Mouse (Mus musculus) thymus, postnatal 14 days (tissue): ENCODE results near the gene Gm49425.
A peak's percentile ranks its signal among the peaks of the same experiment; 100 is the strongest.
"Not testable (repeated sequence)": the region's sequence is repeated elsewhere in the genome, so short reads cannot be mapped to it uniquely, and the experiment has no call there.

ENCODE experiments used
- DNase-seq: peaks from one replicate; pipeline ENCODE4 v3.0.0; 2021

Gene Gm49425

DNA sequence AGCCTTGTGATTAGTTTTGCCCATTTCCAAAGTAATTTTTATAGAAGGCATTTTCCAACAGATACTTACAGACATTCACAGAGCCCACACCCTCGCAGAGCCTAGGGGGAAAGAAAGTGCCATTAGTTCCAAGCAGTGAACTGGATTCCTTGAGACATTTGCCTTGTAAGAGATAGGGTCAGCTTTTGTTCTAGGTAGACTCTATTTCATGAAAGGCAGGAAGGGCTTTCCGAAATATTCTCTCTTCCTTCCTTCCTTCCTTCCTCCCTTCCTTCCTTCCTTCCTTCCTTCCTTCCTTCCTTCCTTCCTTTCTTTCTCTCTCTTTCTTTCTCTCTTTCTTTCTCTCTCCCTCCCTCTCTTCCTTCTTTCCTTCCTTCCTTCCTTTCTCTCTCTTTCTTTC lies at the start of gene Gm49425:
TSS of gene Gm49425 (minus strand) at position 101 of the 400 bp plus-strand sequence.
- not testable (repeated sequence) for DNase-seq

DNA sequence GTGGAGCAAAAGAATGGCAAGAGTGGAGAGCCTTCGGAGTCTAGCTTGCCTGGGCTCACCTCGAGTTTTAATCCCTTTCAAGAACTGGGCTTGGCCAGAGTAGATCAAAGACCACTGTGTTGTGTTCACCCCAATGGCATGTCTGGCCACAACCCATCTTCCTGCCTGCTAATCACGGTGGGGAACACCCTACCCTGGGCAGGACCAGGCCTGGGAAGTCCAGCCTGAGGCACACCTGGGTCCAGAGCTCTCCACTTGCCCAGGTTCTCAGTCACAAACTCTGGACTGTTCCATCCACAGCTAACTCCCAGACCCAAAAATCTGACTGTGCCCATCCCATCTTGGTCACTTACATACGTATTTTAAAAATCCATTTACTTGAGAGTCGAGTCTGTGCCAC lies 45.8 kb upstream of the Gm49425 start, which contains the start of gene Krt90:
TSS of gene Krt90 (minus strand) at position 101 of the 400 bp plus-strand sequence.
- no peak for DNase-seq

DNA sequence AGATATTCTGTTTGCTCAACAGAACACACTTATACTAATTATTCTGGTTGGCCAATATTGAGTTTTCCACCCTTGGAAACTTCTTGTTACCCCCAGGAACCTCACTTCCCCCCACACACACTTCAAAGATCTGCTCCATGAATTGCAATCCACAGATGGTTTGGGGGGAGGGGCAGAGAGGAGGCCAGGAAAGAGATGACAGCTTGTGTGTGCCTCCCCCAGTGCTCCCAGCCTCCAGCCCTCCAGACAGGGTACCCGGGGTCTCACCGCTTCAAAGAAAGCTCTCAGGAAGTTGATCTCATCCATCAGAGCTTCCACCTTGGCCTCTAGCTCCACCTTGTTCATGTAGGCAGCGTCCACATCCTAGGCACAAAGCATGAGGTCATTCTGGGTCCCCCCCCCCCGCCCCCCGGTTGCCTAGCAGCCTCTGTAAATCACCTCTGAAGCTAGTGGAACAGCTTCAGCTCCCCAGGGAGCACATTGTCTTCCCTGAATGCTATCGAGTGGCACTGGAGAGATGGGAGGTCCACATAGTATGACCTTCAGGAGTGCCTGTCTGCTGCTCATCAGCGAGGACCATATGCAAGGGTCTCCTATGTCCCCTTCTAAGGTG lies 41.1 kb upstream of the Gm49425 start:
- no peak for DNase-seq

DNA sequence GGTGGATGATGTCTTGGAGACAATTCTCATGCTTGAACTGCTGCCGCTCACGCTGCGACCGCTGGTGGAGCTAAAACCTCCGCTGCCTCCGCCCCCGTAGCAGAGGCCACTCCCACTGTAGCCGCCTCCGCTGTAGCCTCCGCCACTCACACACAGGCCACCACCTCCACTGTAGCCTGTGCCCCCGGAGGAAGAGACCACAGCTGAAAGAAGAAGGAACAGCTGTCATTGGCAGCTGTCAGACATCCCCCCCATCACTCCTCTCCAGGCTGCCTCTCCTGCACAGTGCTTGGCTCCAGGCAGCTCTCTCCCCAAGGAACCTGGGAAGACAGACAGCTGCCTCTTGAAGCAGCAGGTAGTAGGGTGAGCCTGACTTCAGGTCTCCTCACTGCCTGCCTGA lies 36.1 kb upstream of the Gm49425 start:
- DNase-seq, result peak; percentile 70

DNA sequence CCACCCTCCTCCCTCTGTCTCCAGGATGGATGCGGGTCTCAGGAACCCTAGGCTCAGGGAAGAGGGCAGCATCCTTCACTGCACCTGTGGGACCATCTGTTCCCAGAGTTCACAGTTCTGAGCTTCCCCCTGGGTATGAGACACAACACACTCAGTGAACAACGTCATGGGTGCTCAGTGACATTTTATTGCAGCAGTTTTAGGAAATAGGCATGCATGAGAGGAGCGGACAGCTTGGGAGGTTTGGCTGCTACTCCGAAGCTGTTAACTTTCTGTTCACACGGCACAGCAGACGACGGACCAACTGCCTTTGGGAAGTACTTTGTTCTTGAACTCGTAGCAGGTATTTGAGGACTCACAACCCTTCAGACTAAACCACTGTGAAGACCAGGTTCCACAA lies 35.1 kb upstream of the Gm49425 start:
- DNase-seq, result no peak

DNA sequence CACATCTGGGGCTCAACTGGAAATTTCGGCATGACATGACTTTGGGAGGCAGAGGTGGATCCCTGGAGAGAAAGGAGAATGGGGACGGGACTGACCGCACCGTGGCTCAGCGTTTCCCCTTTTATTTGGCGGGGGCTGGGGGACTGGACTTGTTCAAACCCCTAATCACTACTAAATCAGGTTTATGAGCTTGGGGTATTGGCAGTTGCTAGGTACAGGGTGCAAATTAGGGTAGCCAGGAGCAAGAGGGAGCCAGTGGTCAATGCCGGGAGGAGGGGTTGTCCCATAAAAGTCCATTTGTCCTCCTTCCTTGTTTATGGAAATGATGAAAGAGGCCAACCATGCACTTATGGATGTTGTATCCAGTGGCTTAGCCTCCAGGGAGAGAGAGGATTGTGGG lies 33.5 kb upstream of the Gm49425 start, which contains the start of gene Krt82:
TSS of gene Krt82 (minus strand) at position 101 of the 400 bp plus-strand sequence.
- DNase-seq, result no peak

DNA sequence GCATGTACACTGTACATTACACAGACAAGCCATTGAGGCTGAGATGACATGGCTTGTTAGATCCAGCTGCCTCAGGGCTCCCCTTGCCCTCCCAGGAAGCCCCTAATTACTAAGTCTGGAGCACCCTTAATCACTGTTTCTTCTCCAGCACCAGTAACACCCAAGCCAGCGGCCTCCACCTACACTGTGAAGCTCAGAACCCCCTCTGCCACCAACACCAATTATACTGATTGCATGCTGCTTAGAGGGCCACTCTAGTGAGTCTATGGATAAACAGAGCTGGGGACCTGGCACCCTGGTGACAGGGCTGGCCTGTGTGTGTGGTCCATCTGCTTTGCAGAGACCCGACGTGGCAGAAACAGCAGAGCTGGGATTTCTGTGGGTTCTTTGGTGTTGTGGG lies 27.4 kb upstream of the Gm49425 start:
- DNase-seq, result no peak

DNA sequence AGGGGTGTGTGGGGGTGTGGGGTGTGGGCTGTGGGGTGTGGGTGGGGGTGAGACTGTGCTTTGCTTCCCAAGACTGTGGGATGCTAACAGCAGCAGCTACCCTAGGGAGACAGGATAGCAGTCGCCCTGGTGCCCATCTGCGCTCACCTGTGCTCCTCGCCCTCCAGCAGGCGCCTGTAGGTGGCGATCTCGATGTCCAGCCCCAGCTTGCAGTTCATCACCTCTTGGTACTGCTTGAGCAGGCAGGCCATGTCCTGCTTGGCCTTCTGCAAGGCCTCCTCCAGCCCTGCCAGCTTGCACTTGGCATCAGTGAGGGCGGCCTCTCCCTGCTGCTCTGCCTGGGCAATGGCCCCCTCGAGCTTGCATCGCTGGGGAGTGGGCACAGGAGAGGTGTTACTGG lies 25.5 kb upstream of the Gm49425 start:
- DNase-seq, result no peak

DNA sequence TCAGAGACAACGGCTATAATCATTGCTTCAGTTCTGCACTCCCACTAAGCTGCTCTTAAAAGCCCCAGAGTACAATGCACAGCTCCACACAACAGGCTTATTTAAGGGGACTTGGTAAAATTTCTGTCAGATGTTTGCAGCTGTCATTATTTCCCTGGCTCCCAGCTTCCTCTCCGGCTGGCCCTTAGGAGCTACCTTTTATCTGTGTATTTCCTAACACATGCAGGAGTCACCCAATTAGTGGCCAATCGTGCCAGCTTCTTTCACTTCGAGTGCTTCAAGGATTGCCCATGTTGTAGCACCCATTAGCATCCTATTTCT lies 21.5 kb upstream of the Gm49425 start:
- DNase-seq, result no peak

DNA sequence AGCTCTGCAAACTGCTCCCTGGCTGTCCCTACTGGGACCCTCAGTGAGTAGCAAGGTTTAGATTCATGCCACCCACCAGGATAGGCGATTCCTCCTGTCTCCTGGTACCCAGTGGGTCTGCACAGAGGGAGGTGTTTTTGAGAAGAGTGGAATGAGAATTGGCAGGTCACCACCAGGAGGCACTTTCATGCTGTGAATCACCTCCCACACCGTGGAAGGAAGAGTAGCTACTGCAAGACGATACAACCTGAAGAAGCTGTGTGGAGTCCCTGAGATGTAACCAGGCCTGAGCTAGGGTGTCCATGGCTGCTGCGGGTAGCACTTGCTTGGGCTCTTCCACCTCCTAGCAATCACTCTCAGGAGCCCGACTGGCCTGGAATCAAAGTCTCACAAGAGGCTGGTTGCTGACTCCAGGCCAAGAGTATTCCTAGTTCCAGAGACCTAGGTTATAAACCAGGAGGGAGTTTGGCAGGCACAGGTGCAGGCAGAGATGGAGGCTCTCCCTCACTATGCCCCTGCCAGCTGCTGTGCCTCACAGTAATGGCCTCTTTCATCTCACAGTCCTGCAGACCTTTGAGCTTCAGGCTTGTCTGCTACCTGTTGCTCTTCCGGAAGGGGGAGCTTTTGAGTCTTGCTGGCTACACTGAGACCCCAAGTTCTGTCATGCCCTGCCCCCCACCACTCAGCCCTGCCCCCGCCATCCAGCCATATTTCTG lies 21.0 kb upstream of the Gm49425 start:
- DNase-seq, result no peak

DNA sequence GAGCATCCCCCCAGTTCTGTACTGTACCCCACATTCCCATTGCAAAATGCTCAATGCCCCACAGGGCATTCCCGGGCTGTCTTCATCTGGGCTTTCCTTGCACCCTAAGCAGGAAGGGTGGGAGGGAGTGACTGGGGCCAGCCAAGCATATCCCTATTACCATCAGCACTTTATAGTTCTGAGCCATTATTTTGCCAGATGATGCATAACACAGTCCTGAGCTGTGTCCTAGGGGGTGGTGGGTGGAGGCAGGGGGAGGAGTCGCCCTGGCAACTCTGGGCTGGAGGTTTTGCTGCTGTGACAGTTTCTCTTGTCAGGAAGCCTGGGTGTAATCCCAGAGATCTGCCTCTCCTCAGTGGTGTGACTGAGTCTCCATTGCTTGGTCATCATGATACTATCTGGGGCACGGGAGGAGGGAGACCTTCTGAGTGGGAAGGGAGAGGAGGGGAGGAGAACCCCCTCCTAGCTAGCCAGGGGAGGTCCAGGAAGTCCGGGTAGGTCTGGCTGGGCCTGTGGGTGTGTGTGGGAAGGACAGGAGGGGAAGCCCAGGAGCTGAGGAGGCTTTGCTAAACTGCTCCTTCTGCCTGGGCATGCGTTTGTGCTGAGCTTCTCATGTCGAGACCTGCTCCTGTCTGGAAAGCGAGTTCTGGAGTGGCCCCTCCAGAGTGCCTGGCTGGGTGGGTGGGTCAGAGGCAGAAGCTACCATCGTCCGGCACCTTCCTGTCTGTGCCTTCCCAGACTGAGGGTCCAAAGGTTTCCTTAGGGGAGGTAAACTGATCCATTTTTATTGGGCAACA lies 19.2 kb upstream of the Gm49425 start:
- no peak for DNase-seq

DNA sequence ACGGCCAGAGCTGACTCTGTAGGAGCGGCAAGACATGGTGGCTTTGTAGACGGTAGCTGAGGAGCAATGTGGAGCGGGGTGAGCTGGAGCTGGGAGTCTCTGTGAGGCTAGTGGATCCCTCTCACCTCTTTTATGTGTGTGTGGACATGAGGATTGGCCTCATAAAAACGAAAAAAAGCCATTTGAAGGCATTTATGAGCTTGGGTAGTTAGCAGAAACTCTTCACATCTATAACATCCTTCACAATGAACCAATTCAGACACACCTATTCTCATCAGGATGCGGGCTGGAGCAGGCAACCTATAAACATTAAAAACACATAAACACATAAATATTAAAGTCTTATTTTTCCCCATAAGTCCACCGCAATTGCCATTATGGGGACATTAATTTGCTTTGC lies 15.7 kb upstream of the Gm49425 start, which contains the start of gene Krt84:
TSS of gene Krt84 (minus strand) at position 101 of the 400 bp plus-strand sequence.
- no peak for DNase-seq

DNA sequence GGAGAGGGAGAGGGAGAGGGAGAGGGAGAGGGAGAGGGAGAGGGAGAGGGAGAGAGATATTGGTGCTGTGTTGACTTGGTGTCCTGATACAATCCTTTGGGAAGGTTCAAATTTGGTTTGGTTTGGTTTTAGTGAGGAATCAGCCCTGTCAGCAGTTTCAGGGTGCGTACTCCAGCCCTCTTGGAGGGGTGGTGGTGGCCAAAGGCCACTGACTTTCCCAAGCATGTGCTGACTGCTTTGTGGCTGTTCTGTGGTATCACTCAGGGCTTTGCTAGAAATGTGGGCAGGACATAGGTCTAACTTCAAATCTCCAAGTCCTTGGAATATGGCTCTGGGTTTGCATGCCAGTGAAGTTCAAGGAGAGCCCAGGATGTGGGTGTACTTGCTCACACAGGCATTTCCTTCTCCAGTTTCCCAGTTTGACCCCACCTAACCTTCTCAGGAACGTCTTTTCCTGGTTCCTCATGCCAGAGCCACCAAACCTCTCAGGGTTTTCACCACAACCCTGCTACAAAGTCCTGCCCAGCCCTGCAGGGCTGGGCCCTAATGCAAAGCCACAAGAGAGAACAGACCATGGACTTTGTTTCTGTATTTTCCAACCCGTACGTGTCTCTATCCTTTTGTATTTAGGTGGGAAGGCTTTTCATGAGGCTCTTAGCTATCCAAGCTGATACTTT lies 5.6 kb upstream of the Gm49425 start:
- DNase-seq, result no peak

DNA sequence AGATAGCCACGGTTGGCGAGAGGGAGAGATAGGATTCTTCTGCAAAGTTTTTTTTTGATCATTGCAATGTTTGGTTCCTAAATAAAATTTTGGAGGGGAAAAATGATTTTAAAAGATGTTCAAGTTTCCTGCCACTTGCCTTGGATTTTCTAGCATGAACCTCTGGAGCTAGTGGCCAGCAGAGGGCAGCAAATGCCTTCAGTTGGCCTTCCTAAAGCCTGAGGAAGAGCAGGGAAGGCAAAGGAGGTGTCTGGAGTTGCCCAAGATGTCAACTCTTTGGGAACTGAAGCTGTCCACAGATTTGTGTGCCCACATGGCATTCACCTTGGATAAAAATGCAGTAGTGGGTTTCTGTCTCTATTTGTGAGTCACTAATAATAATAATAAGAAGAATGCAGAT lies 2.7 kb upstream of the Gm49425 start:
- peak; percentile 50 for DNase-seq

DNA sequence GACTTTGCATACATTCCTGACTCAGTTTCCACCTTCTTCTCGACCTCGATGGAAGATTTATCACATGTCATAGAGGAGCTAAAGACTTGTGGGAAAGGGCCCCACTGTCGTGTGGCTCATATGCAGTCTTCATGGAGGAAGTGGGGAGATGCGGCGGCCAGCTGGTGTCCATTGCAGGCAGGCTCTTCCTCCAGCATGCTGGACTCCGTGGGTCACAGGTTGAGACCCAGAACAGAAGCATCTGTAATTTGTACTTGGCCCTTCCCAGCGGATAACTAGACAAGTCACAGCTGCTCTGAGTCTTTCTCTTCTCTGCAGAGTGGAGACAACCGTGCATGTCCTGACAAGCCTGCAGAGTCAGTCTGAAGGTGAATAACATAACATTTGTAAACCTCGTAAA lies 8.8 kb downstream of the Gm49425 start:
- DNase-seq, result no peak

DNA sequence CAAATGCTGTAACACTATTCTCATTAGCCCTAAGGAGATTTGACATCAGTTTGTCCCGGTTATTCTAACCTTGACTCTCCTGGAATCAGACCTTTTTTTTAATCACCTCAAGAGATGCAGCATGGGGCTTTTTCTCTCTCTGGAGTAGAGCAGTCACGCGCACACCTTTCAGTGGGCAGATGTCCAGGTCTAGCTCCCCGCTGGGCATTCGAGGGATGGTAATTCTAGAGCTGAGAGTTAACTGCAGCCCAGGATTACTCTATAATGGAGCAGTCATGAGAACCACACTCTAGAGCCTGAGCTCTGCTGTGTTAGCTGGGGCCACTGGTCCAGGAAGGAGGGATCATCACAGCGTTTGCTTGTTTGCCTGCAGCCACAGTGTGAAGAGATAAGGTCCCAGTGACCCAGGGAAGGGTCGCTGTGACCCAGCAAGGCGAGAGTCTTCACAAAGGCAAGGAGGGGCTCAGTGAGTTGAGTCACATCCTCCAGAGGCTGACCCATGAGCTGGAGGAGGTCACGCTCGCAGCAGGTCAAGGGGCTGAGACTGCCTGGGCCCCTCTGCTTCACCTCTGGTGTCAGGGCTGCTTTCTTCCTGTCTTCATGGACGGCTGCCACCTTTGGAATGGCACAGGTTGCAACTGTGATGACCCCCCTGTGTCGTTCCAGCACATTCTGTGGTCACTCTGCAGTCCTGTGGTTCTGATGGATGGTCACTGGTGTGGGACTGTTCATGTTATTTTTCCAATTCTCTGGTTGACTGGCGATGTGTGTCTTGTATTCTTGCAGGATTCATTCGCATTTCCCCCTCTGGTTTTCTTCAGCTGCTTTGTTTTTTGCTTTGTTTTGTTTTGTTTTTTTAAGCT lies 9.9 kb downstream of the Gm49425 start:
- no peak for DNase-seq

DNA sequence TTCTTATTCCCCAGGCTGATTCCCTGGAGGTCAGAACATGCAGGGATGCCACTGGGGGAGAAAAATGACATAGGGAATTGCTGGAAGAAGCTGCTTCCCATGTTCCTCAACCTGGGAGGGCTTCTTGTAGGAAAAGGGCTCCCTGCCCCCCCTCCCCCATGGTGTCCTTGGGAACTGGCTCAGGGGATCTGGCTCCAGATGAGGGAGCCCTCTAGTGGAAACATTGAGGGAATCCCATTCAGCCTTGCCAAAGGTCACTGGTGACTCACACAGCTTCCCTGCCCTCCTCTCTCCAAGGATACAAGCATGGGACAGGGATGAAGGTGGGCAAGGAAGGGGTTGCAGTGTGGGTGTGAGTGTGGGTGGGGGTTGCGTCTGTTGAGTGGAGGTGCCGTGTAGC lies 19.9 kb downstream of the Gm49425 start:
- DNase-seq, result peak; percentile 25

DNA sequence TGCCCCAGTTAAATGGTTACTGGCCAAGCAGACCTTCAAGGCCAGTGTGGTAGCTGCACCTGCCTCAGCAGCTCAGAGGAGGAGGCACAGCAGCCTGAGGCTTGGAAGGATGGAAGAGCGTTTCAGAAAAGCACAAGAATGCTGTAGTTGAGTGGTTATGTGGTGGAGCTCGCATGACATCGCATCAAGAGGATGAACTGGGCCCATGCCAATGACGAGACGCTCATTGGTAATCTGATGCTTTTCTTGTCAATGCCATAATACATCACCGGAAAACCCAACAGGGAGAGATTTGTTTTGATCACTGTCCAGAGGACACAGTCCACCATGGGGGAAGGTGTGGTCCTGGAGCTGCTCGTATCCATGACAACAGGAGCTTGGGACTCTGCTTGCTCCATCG lies 21.8 kb downstream of the Gm49425 start:
- no peak for DNase-seq

DNA sequence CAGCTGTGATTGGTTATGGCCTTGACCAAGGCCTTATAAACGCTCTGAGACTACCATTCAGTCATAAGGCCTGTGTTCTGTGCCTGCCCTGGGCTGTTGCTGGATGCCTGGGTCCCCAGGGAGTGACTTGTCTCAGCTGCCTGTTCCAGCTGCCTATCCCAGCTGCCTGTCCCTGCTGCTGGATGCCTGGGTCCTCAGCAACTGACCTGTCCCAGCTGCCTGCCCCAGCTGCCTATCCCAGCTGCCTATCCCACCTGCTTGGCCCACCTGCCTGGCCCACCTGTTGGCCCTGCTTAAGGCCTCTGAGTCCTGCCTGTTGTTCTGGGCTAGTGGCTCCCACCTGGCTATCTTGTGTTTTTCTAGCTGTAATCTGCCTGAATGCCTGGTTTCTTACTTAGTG lies 22.9 kb downstream of the Gm49425 start:
- DNase-seq, result no peak

DNA sequence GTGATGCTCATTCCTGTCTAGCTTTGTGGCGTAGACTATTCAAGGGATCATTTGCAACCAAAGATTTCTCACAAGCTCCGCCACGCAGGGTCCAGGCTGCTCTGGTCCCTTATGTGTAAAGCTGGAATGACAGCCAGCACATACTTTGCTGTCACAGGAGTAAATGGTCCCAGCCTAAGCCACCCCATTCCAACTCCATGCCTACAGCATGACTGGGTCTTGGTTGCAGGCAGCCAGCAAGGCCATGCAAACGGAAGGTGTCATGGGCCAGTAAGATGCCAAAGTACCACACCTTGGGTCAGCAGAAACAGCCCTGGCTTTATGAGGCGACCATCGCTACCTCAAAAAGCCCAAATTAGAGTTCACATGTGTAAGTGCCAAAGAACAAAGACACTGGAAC lies 23.3 kb downstream of the Gm49425 start:
- no peak for DNase-seq

DNA sequence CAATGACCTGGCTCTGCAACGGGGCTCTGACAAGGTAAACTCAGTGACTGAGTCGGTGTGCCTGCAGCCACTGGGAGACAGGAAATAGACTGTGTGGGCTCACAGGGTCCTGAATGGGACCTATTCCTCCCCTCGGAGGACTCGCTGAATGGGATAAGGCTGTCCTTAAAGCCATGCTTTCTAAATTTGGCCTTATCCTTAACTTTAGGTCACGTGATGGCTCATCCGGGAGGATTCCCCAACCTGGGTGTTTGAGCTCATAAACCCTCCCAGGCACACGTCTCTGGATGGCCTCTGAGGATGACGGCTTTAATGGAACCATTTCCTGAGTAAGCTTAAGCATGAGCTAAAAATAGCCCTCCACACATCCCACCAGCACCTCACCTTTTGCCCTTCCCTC lies 24.3 kb downstream of the Gm49425 start:
- no peak for DNase-seq

DNA sequence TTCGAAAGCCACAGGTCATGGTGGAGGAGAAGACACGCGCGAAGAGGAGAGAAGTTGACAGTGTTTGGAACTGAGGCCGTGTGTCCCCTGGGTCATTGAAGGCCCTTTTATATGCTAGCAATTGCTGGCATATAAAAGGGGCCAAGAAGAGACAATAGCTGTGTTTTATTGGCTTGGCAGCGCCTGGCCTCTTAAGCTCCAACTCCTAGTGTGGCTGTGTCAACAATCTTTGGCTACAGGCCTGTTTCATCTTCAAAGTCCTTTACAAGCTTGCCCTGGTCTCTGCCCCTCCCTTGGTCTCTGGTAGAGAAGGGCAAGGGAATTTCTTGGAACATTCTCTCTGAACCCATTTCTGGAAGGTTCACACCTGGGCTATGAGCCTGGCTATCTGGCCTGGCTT lies 25.6 kb downstream of the Gm49425 start, which contains the start of gene Krt83:
TSS of gene Krt83 (minus strand) at position 82 of the 400 bp plus-strand sequence.
- no peak for DNase-seq
